In genomic region chr1:52306892-52307291, GRCm38 (mm10) we compare ENCODE assay signal across 8 mouse cellular contexts.
DNase-seq lines count a peak whose midpoint lies in the region.

No protein-coding gene starts in this region.

- peak; percentile 35 for DNase-seq in heart, postnatal 4 days
- no peak for DNase-seq in heart, adult 8-10 months (ENCODE audit: low spot score)
- DNase-seq in thymus, postnatal 0 days (ENCODE audit: low spot score), result peak; percentile 57
- DNase-seq in thymus, adult 18-20 months, result no peak
- peak; percentile 28 to 32 for DNase-seq in cerebellum, postnatal 36 days
- DNase-seq in kidney, postnatal 14 days, result peak; percentile 27
- peak; percentile 40 to 65 for DNase-seq in natural killer cell, adult 2 months (ENCODE audit: low spot score in 2 of 2)
- no peak for DNase-seq in urinary bladder, postnatal 10 days (ENCODE audit: low spot score)

Comparison
In these comparisons a context has a peak if more than half of its experiments do, and no peak if none do; other contexts are left out.
1. DNase-seq: peak in heart, postnatal 4 days (single experiment), thymus, postnatal 0 days (single experiment), cerebellum, postnatal 36 days (2 of 2), kidney, postnatal 14 days (single experiment) and natural killer cell, adult 2 months (2 of 2); none in heart, adult 8-10 months (single experiment), thymus, adult 18-20 months (0 of 2) and urinary bladder, postnatal 10 days (single experiment).